Mouse (Mus musculus) myocyte (in vitro differentiated cells): Measurements from ENCODE around the gene Gtse1.

Source experiments
- CEBPB ChIP-seq: IDR thresholded peaks from 2 replicates; pipeline ENCODE4 v1.6.1; 2011; ENCODE audit warnings: mild to moderate bottlenecking, moderate library complexity; ENCODE audit not compliant: poor library complexity, insufficient read depth, severe bottlenecking
- MAX ChIP-seq: IDR thresholded peaks from one replicate; pipeline ENCODE4 v1.6.1; 2011; ENCODE audit warnings: low read depth, mild to moderate bottlenecking, control low read depth
- POLR2A ChIP-seq: IDR thresholded peaks from one replicate; pipeline ENCODE4 v1.6.1; 2011; ENCODE audit warnings: low read depth, mild to moderate bottlenecking, control low read depth, moderate library complexity; ENCODE audit not compliant: insufficient read length
- SRF ChIP-seq: IDR thresholded peaks from one replicate; pipeline ENCODE4 v1.6.1; 2011; ENCODE audit warnings: low read depth; ENCODE audit not compliant: control insufficient read depth, insufficient read length
- TCF12 ChIP-seq: IDR thresholded peaks from one replicate; pipeline ENCODE4 v1.6.1; 2011; ENCODE audit warnings: mild to moderate bottlenecking, control low read depth; ENCODE audit not compliant: poor library complexity, insufficient read depth, severe bottlenecking

DNA sequence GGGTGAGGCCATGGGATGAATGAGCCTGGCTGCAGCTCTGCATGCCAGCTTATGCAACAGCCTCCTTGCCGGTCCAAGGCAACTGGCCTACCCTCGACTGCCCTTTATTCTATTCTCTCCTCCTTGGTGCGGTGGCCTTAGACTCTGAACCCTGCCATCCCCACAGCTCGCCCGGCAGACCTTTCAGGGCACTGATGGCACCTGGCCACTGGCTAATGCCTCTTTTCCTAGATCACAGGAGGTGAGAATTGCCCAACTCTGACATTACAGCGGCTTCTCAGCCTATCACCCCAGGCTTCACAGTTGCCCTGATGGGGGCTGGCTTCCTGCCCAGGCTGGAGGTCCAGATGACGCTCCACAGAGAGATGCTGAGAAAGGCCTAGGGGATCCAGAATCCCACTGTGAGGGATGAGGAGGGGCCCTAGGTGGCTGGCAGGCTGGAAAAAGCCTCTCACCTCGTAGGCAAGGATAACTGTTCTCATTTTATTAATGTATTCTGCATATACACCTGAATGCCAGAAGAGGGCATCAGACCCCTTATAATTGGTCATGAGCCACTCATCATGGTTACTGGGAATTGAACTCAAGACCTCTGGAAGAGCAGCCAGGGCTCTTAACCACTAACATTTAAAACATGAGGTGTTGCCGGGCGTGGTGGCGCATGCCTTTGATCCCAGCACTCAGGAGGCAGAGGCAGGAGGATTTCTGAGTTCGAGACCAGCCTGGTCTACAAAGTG is 7.7 kb upstream of the Gtse1 start:
- no peak for TF ChIP-seq SRF
- TF ChIP-seq MAX: no peak
- TF ChIP-seq POLR2A: no peak
- TF ChIP-seq TCF12: no peak
- TF ChIP-seq CEBPB: no peak
